Mouse (Mus musculus): ENCODE results near the gene Rcc1l.

Rcc1l gene

GRCm38 (mm10) chr5:134144986-134145385 lies 31.6 kb downstream of the Rcc1l start:
- no peak for DNase-seq (ENCODE audit: low read depth, low spot score)
- no peaks in the 10 kb centered on the region for H3K27me3 ChIP-seq (ENCODE audit: control insufficient read depth, insufficient read depth, low read length, poor library complexity, severe bottlenecking)
- no peaks in the 10 kb centered on the region for H3K36me3 ChIP-seq (ENCODE audit: control insufficient read depth, insufficient read depth, low read length, poor library complexity, severe bottlenecking)

DNA sequence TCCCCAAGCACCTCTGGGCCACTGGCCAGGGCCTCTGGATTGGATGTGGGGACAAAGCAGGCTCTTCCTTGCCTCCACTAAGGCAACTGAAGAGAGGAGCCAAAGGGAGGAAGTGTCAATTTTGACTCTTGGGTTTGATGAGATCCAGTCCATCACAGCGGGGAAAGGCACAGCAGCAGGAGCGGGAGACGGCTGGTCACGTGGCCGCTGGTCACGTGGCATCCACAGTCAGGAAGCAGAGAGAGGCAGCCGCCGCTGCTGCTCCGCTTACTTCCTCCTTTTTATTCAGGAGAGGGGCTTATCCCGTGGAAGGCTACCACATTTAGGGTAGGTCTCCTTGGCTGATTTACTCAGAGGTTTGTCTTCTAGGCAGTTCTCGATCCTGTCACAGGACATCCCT lies 34.2 kb downstream of the Rcc1l start:
- no peak for DNase-seq (ENCODE audit: low read depth, low spot score)
- Histone ChIP-seq H3K36me3 (ENCODE audit: control insufficient read depth, insufficient read depth, low read length, poor library complexity, severe bottlenecking) (no peaks in the 10 kb centered on the region), H3K27me3 (ENCODE audit: control insufficient read depth, insufficient read depth, low read length, poor library complexity, severe bottlenecking) (no peaks in the 10 kb centered on the region)

- no peak for DNase-seq (ENCODE audit: low read depth, low spot score)
- H3K27me3 ChIP-seq (ENCODE audit: control insufficient read depth, insufficient read depth, low read length, poor library complexity, severe bottlenecking): no peaks in the 10 kb centered on the region
- no peaks in the 10 kb centered on the region for H3K36me3 ChIP-seq (ENCODE audit: control insufficient read depth, insufficient read depth, low read length, poor library complexity, severe bottlenecking)
These were observed 35.3 kb downstream of the Rcc1l start for GRCm38 (mm10) chr5:134141236-134141635.

DNA sequence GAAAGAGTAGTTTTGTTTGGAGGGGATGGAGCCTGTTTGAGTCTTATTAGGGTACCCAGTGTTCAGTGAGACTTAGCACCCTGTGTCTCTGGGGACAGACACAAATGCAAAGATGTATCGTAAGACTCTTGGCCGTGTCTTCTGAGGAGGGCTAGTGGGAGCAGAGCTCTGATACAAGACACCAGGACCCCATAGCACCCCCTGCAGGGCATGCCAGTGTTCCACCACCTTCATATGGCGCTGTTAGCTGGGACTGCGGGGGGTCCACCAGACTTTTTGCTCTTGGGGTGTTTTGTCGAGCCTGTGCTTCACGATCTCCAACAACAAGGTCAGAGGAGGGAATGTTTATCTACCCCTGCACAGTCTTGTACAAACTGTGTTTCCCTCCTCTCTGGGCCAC lies 37.1 kb downstream of the Rcc1l start:
- Histone ChIP-seq H3K27me3 (ENCODE audit: control insufficient read depth, insufficient read depth, low read length, poor library complexity, severe bottlenecking) (no peaks in the 10 kb centered on the region), H3K36me3 (ENCODE audit: control insufficient read depth, insufficient read depth, low read length, poor library complexity, severe bottlenecking) (no peaks in the 10 kb centered on the region; the same call in 1 of the 2 replicates)
- no peak for DNase-seq (ENCODE audit: low read depth, low spot score)

GRCm38 (mm10) chr5:134137933-134138332 lies 38.6 kb downstream of the Rcc1l start:
- Histone ChIP-seq H3K36me3 (ENCODE audit: control insufficient read depth, insufficient read depth, low read length, poor library complexity, severe bottlenecking) (no peaks in the 10 kb centered on the region; the same call in 1 of the 2 replicates), H3K27me3 (ENCODE audit: control insufficient read depth, insufficient read depth, low read length, poor library complexity, severe bottlenecking) (no peaks in the 10 kb centered on the region)
- DNase-seq (ENCODE audit: low read depth, low spot score): no peak

GRCm38 (mm10) chr5:134136022-134136421 lies 40.6 kb downstream of the Rcc1l start:
- DNase-seq (ENCODE audit: low read depth, low spot score): no peak
- no peaks in the 10 kb centered on the region; the same call in 1 of the 2 replicates for H3K36me3 ChIP-seq (ENCODE audit: control insufficient read depth, insufficient read depth, low read length, poor library complexity, severe bottlenecking)
- H3K27me3 ChIP-seq (ENCODE audit: control insufficient read depth, insufficient read depth, low read length, poor library complexity, severe bottlenecking): no peaks in the 10 kb centered on the region

DNA sequence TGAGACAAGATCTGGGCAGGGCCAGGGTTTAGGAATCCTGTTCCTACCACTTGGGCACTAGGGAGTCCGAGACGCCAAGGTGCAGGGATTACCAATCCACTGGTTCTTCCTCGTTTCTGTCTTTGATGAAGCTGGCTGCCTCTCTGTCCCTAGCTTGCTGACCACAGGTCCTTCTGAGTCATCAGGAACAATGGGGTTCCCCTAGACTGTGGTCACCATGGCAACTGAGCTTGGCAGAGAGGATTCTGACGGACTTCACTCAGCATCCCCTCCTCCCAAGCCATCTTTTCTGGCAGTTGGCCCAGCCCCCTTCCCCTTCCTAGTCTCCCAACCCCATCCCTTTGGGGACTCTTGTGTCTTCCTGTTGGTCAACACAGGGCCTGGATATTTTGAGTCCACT lies 45.0 kb downstream of the Rcc1l start:
- no peaks in the 10 kb centered on the region for H3K27me3 ChIP-seq (ENCODE audit: control insufficient read depth, insufficient read depth, low read length, poor library complexity, severe bottlenecking)
- no peaks in the 10 kb centered on the region; the same call in 1 of the 2 replicates for H3K36me3 ChIP-seq (ENCODE audit: control insufficient read depth, insufficient read depth, low read length, poor library complexity, severe bottlenecking)
- no peak for DNase-seq (ENCODE audit: low read depth, low spot score)

DNA sequence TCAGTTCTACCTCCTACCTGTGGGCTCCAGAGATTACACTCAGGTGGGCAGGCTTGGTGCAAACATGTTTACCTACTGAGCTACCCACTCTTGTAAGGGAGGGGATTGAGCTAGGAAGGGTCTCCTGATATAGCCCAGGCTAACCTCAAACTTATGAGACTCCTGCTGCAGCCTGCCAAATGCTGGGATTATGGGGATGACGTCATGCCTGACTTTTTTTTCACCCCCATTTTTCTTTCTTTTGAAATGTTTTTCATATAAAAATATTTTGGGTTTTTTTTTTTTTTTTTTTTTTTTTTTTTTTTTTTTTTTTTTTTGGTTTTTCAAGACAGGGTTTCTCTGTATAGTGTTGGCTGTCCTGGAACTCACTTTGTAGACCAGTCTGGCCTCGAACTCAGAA lies 50.3 kb downstream of the Rcc1l start:
- Histone ChIP-seq H3K36me3 (ENCODE audit: control insufficient read depth, insufficient read depth, low read length, poor library complexity, severe bottlenecking) (no peaks in the 10 kb centered on the region), H3K27me3 (ENCODE audit: control insufficient read depth, insufficient read depth, low read length, poor library complexity, severe bottlenecking) (no peaks in the 10 kb centered on the region)
- DNase-seq (ENCODE audit: low read depth, low spot score): no peak

DNA sequence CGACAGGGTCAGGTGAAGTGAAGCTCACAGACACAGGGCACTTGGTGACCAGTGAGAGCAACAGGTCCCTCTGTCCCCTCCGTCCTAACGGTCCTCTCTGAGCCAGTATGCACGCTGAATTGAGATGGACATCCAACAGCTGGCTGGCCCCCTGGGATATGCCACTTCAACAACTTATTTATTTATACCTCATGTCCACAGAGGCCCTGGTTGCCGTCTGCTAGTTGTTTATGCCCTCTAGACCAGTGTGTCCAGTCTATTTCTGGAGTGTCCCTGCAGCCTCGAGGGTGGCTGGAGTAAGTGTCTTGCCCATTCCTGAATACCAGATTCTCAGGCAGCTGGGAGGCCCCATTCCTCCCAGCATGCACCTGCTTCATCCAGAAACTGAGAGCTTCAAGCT lies 52.7 kb downstream of the Rcc1l start:
- no peak for DNase-seq (ENCODE audit: low read depth, low spot score)
- Histone ChIP-seq H3K27me3 (ENCODE audit: control insufficient read depth, insufficient read depth, low read length, poor library complexity, severe bottlenecking) (no peaks in the 10 kb centered on the region), H3K36me3 (ENCODE audit: control insufficient read depth, insufficient read depth, low read length, poor library complexity, severe bottlenecking) (no peaks in the 10 kb centered on the region)

GRCm38 (mm10) chr5:134121893-134122259 lies 54.7 kb downstream of the Rcc1l start:
- Histone ChIP-seq H3K36me3 (ENCODE audit: control insufficient read depth, insufficient read depth, low read length, poor library complexity, severe bottlenecking) (no peaks in the 10 kb centered on the region), H3K27me3 (ENCODE audit: control insufficient read depth, insufficient read depth, low read length, poor library complexity, severe bottlenecking) (no peaks in the 10 kb centered on the region)
- DNase-seq (ENCODE audit: low read depth, low spot score): no peak

GRCm38 (mm10) chr5:134121138-134121892 lies 55.3 kb downstream of the Rcc1l start:
- no peak for DNase-seq (ENCODE audit: low read depth, low spot score)
- Histone ChIP-seq H3K27me3 (ENCODE audit: control insufficient read depth, insufficient read depth, low read length, poor library complexity, severe bottlenecking) (no peaks in the 10 kb centered on the region), H3K36me3 (ENCODE audit: control insufficient read depth, insufficient read depth, low read length, poor library complexity, severe bottlenecking) (no peaks in the 10 kb centered on the region)

DNA sequence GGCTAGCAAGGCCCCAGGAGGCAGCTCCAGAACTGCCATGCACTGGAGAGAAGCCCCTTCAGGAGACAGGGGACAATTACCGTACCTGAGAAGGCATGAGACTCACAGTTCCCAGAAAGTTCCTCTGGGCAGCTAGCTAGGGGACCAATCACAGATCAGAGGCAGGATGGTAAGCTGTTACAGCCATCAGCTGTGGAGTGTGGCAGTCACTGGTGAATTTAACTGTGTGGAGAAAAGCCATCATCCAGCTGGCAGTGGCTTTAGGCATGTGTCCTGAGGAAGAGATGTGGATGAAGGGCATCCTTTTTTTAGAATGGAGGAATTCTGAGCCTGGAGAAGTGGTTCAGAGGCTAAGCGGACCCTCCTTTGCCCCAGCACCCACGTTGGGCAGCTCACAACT lies 56.4 kb downstream of the Rcc1l start:
- H3K27me3 ChIP-seq (ENCODE audit: control insufficient read depth, insufficient read depth, low read length, poor library complexity, severe bottlenecking): no peaks in the 10 kb centered on the region
- H3K36me3 ChIP-seq (ENCODE audit: control insufficient read depth, insufficient read depth, low read length, poor library complexity, severe bottlenecking): no peaks in the 10 kb centered on the region
- DNase-seq (ENCODE audit: low read depth, low spot score): no peak

DNA sequence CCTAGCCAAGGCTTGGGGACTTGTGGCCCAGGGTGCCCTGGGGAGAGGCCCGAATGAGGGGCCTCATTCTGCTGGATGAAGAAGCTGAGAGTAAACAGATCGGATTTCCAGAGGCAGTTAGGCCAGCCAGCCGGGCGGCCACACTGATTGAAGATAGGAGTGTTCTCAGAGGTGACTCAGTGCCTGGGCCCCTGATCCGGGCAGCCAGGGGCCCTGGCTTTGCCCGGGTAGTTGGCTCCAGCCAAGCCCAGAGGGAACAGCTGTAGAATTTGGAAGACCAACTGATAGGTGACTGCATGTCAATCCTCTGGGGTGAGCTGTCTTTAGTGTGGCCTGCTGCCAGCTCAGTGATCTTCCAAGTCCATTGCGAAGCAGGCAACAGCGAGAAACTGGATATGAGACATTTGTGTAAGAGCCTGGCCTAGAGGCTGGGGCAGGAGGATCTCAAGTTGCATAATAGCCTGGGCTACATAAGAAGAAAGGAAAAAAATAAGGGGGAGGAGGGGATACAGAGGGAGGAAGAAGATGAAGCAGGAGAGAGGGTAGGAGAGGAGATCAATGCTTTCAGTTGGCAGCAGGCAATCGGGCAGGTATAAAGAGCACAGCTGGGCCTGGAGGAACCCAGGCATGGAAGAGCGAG lies 57.0 kb downstream of the Rcc1l start:
- Histone ChIP-seq H3K27me3 (ENCODE audit: control insufficient read depth, insufficient read depth, low read length, poor library complexity, severe bottlenecking) (no peaks in the 10 kb centered on the region), H3K36me3 (ENCODE audit: control insufficient read depth, insufficient read depth, low read length, poor library complexity, severe bottlenecking) (no peaks in the 10 kb centered on the region)
- no peak for DNase-seq (ENCODE audit: low read depth, low spot score)

DNA sequence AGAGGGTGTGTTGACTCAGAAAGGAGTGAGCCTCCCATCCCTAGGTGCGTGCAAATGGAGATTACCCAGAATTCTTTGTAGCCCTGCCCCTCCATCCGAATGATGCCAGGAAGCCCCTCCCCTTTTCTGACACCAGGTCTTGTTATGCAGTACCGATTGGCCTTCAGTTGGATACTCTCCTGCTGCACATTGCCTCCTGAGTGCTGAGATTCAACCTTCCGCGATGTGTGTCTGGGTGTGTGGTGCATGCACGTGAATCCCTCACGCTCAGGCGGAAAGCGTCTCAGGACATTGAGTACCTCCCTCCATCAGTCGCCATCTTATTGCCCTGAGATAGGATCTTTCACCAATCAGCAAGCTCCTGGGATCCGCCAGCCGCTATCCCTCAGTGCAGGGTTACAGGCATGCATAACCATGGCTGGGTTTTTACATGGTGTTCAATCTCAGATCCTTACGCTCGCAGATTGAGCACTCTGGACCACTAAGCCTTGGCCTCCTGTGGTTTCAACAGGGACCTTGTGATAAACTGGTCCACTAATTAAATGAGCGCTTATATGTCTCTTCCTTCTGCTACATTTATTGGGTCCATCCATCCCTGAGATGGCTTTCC lies 57.7 kb downstream of the Rcc1l start:
- no peaks in the 10 kb centered on the region for H3K36me3 ChIP-seq (ENCODE audit: control insufficient read depth, insufficient read depth, low read length, poor library complexity, severe bottlenecking)
- no peak for DNase-seq (ENCODE audit: low read depth, low spot score)
- H3K27me3 ChIP-seq (ENCODE audit: control insufficient read depth, insufficient read depth, low read length, poor library complexity, severe bottlenecking): no peaks in the 10 kb centered on the region

DNA sequence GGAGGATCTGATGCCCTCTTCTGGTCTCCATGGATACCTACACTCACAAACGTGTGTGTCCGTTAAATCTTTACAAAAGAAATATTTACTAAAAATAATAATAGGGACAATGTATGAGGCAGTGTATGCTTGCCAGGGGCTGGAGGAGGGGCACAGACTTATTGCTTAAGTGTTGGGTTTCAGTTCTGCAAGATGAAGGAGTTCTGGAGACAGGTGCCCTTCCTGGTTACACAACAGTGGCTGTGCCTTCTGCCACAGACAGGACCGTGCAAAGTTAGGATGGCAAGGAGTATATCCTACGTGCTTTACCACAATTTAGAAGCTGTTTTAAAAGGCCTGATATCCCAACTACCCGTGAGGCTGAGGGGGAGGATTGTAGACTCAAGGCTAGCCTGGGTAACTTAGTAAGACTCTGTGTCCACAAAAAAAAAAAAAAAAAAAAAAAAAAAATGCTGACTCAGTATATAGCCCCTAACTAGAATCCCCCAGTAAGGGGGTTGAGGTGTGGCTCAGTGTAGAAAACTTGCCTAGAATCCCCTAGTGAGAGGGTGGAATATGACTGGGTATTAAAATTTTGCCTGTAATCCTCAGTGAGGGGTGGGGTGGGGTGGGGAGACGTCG lies 60.8 kb downstream of the Rcc1l start:
- H3K27me3 ChIP-seq (ENCODE audit: control insufficient read depth, insufficient read depth, low read length, poor library complexity, severe bottlenecking): no peaks in the 10 kb centered on the region
- H3K36me3 ChIP-seq (ENCODE audit: control insufficient read depth, insufficient read depth, low read length, poor library complexity, severe bottlenecking): no peaks in the 10 kb centered on the region
- no peak for DNase-seq (ENCODE audit: low read depth, low spot score)
